Mouse (Mus musculus) G1E (cell line): Measurements from ENCODE around the gene Mocs1. TPM values are rescaled to one million over a fixed set of nuclear protein-coding genes. Genes with fewer than 3 reads are reported as not detected.

Source experiments
- ATAC-seq: 2 replicates; pipeline ENCODE4 v1.8.0; 2016; ENCODE audit warnings: mild to moderate bottlenecking; ENCODE audit not compliant: insufficient number of reproducible peaks, poor library complexity, low FRiP score, severe bottlenecking; ENCODE audit errors: extremely low read depth
- DNase-seq: peaks from one replicate; pipeline ENCODE4 v3.0.0; 2012; ENCODE audit warnings: low spot score
- H3K27me3 ChIP-seq: 2 replicates; pipeline ENCODE4 v1.6.1; 2012; ENCODE audit warnings: mild to moderate bottlenecking, low read length, inconsistent platforms; ENCODE audit not compliant: insufficient read depth
- H3K36me3 ChIP-seq: replicated peaks from 2 replicates; pipeline ENCODE3; 2012; ENCODE audit warnings: mild to moderate bottlenecking, inconsistent platforms
- H3K4me1 ChIP-seq: 2 replicates; pipeline ENCODE4 v1.6.1; 2012; ENCODE audit warnings: low read depth, low read length, inconsistent platforms, mixed read lengths; ENCODE audit not compliant: insufficient read depth
- H3K4me3 ChIP-seq: 2 replicates; pipeline ENCODE4 v1.5.1; 2012; ENCODE audit warnings: low read depth, mild to moderate bottlenecking, inconsistent platforms, low read length, moderate library complexity, mixed read lengths
- H3K9me3 ChIP-seq: replicated peaks from 2 replicates; pipeline ENCODE4 v1.6.1; 2012; ENCODE audit warnings: inconsistent platforms
- CTCF ChIP-seq: IDR thresholded peaks from 2 replicates; pipeline ENCODE4 v1.5.1; 2012; ENCODE audit warnings: low read depth, low read length, inconsistent platforms, mixed read lengths
- GATA1 ChIP-seq: IDR thresholded peaks from 2 replicates; pipeline ENCODE4 v1.6.1; 2012; ENCODE audit warnings: borderline replicate concordance, low read length, inconsistent platforms, mixed read lengths
- GATA2 ChIP-seq: IDR thresholded peaks from 2 replicates; pipeline ENCODE4 v1.6.1; 2012; ENCODE audit warnings: low read depth, low read length, inconsistent platforms, borderline replicate concordance
- POLR2AphosphoS5 ChIP-seq: IDR thresholded peaks from 2 replicates; pipeline ENCODE4 v1.6.1; 2012; ENCODE audit warnings: low read depth, low read length, inconsistent platforms; ENCODE audit not compliant: insufficient replicate concordance
- TAL1 ChIP-seq: conservative IDR thresholded peaks from 2 replicates; pipeline ENCODE4 v1.6.1; 2012; ENCODE audit warnings: low read depth, low read length, inconsistent platforms, mixed read lengths
- polyA plus RNA-seq: library from polyadenylated mRNA; stranded (reverse); fragments of >175 nt; gene quantifications from 2 replicates; pipeline ENCODE4 v1.2.3, GENCODE M21; 2012
- total RNA-seq, 2 experiments: library from RNA; stranded (forward) in 1 of 2; stranded (reverse) in 1 of 2; fragments of 200-1000 nt in 1 of 2; fragments of >200 nt in 1 of 2; fragmentation: Nextera tagmentation in 1 of 2; gene quantifications; 2 replicates each; pipeline ENCODE4 v1.2.3; 2014 to 2017

The Mocs1 gene
- total and polyA plus RNA-seq, 3 experiments = 30.2 to 85.5 (median 37.0) TPM

GRCm38 (mm10) chr17:49429471-49430129 is 1.4 kb downstream of the Mocs1 start:
- H3K9me3 ChIP-seq = no peaks in the 10 kb centered on the region
- 0 out of 2 replicates have a peak, but pooled peaks cover 6% of the 10 kb centered on the region for H3K27me3 ChIP-seq
- peak overlapping the region; percentile 89 for H3K4me3 ChIP-seq
- TF ChIP-seq POLR2AphosphoS5 = no peak
- TF ChIP-seq CTCF = no peak
- no peak for TF ChIP-seq TAL1
- TF ChIP-seq GATA2 = no peak
- H3K36me3 ChIP-seq = peaks cover 47% of the 10 kb centered on the region
- DNase-seq (no peak), ATAC-seq (no peak)
- peaks cover 68% of the 10 kb centered on the region for H3K4me1 ChIP-seq

GRCm38 (mm10) chr17:49430136-49430535 is 2.0 kb downstream of the Mocs1 start:
- 0 out of 2 replicates have a peak, but pooled peaks cover 2% of the 10 kb centered on the region for H3K27me3 ChIP-seq
- peak overlapping the region; percentile 89; the same call in 1 of the 2 replicates for H3K4me3 ChIP-seq
- H3K4me1 ChIP-seq = peaks cover 74% of the 10 kb centered on the region
- ATAC-seq (no peak), DNase-seq (no peak)
- H3K9me3 ChIP-seq = no peaks in the 10 kb centered on the region
- H3K36me3 ChIP-seq = peaks cover 52% of the 10 kb centered on the region
- no peak for TF ChIP-seq GATA2
- TF ChIP-seq POLR2AphosphoS5 = no peak
- no peak for TF ChIP-seq TAL1
- no peak for TF ChIP-seq CTCF
- TF ChIP-seq GATA1 = no peak

DNA sequence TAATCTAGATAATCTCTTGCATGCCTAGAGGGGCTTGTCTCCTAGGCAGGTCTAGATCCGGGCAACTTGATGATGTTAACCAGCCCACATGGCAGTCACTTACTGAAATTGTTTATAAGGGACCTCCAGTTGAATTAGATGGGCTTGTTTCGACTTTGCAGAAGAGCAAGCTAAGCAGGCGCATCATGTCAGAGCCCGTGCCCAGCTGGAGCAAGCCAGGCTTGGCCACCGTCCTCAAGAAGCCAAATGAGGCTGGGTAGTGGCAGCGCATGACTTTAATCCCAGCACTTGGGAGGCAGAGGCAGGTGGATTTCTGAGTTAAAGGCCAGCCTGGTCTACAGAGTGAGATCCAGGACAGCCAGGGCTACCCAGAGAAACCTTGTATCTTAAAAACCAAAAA is 3.0 kb downstream of the Mocs1 start:
- ATAC-seq = no peak
- H3K4me1 ChIP-seq = peaks cover 82% of the 10 kb centered on the region

GRCm38 (mm10) chr17:49432071-49432711 is 4.0 kb downstream of the Mocs1 start:
- TF ChIP-seq TAL1 (no peak), GATA1 (no peak), GATA2 (no peak), POLR2AphosphoS5 (no peak), CTCF (no peak)
- Histone ChIP-seq H3K9me3 (peaks cover 2% of the 10 kb centered on the region; the same call in 1 of the 2 replicates), H3K36me3 (peaks cover 69% of the 10 kb centered on the region), H3K4me3 (no peak overlapping the region; the same call in 1 of the 2 replicates), H3K27me3 (no peaks in the 10 kb centered on the region), H3K4me1 (peaks cover 83% of the 10 kb centered on the region)
- DNase-seq = no peak
- peak; percentile 4 for ATAC-seq

More for the DNA sequence above, 3.0 kb downstream of the Mocs1 start:
- no peaks in the 10 kb centered on the region for H3K27me3 ChIP-seq
- H3K9me3 ChIP-seq = peaks cover 2% of the 10 kb centered on the region; the same call in 1 of the 2 replicates
- no peak for DNase-seq
- peaks cover 61% of the 10 kb centered on the region for H3K36me3 ChIP-seq
- TF ChIP-seq GATA1 (no peak), GATA2 (no peak), CTCF (no peak), TAL1 (no peak), POLR2AphosphoS5 (no peak)
- H3K4me3 ChIP-seq = no peak overlapping the region; the same call in 1 of the 2 replicates

- ATAC-seq (no peak), DNase-seq (no peak)
- Histone ChIP-seq H3K9me3 (peaks cover 2% of the 10 kb centered on the region; the same call in 1 of the 2 replicates), H3K4me1 (peaks cover 83% of the 10 kb centered on the region), H3K4me3 (peak overlapping the region; percentile 34; the same call in 1 of the 2 replicates), H3K36me3 (peaks cover 72% of the 10 kb centered on the region), H3K27me3 (no peaks in the 10 kb centered on the region)
- no peak for TF ChIP-seq GATA1
- no peak for TF ChIP-seq TAL1
- TF ChIP-seq GATA2 = no peak
- no peak for TF ChIP-seq CTCF
- TF ChIP-seq POLR2AphosphoS5 = no peak
Observed at GRCm38 (mm10) chr17:49433071-49433470, 4.9 kb downstream of the Mocs1 start.

- TF ChIP-seq TAL1 (no peak), GATA2 (no peak), CTCF (no peak), POLR2AphosphoS5 (no peak), GATA1 (no peak)
- H3K4me1 ChIP-seq = peaks cover 88% of the 10 kb centered on the region
- H3K36me3 ChIP-seq = peaks cover 80% of the 10 kb centered on the region
- ATAC-seq (no peak), DNase-seq (no peak)
- H3K9me3 ChIP-seq = peaks cover 2% of the 10 kb centered on the region; the same call in 1 of the 2 replicates
- H3K4me3 ChIP-seq = no peak overlapping the region
- H3K27me3 ChIP-seq = no peaks in the 10 kb centered on the region
Observed at GRCm38 (mm10) chr17:49434236-49434635, 6.1 kb downstream of the Mocs1 start.
